Mouse (Mus musculus) midbrain, embryonic 15.5 days (tissue): Measurements from ENCODE around the gene Rbak. TPM values are rescaled to one million over a fixed set of nuclear protein-coding genes. Genes with fewer than 3 reads are reported as not detected.
"Not testable (repeated sequence)": the region's sequence is repeated elsewhere in the genome, so short reads cannot be mapped to it uniquely, and the experiment has no call there.

Source experiments
- ATAC-seq: fragments of 200-750 bp; cut with Nextera tagmentation; replicated peaks from 2 replicates; pipeline ENCODE4 v1.8.0; 2017; ENCODE audit warnings: moderate TSS enrichment
- H3K27ac ChIP-seq: fragments of 300-500 bp; sonication (generic); 2 replicates; pipeline ENCODE4 v1.5.1; 2015; ENCODE audit warnings: mild to moderate bottlenecking, inconsistent platforms
- H3K27me3 ChIP-seq: fragments of 300-500 bp; sonication (generic); replicated peaks from 2 replicates; pipeline ENCODE4 v1.6.1; 2015; ENCODE audit warnings: inconsistent platforms
- H3K36me3 ChIP-seq: fragments of 300-500 bp; sonication (generic); replicated peaks from 2 replicates; pipeline ENCODE4 v1.6.1; 2015; ENCODE audit warnings: inconsistent platforms
- H3K4me1 ChIP-seq: fragments of 300-500 bp; sonication (generic); 2 replicates; pipeline ENCODE4 v1.6.1; 2015; ENCODE audit warnings: inconsistent platforms
- H3K4me2 ChIP-seq: fragments of 300-500 bp; sonication (generic); 2 replicates; pipeline ENCODE4 v1.6.1; 2015; ENCODE audit warnings: inconsistent platforms, mild to moderate bottlenecking, moderate library complexity
- H3K4me3 ChIP-seq: fragments of 300-500 bp; sonication (generic); 2 replicates; pipeline ENCODE4 v1.5.1; 2015; ENCODE audit warnings: mild to moderate bottlenecking, inconsistent platforms
- H3K9ac ChIP-seq: fragments of 300-500 bp; sonication (generic); 2 replicates; pipeline ENCODE4 v1.6.1; 2015; ENCODE audit warnings: mild to moderate bottlenecking, inconsistent platforms
- H3K9me3 ChIP-seq: fragments of 300-500 bp; sonication (generic); 2 replicates; pipeline ENCODE4 v1.6.1; 2016; ENCODE audit warnings: inconsistent platforms
- WGBS: fragments of 180-500 bp; shearing (Covaris S2); methylation state at CpG from one replicate; pipeline ENCODE4 v1.1.7; 2015; ENCODE audit warnings: mixed read lengths; 5-methylcytosine and 5-hydroxymethylcytosine counted together
- polyA plus RNA-seq: library from polyadenylated mRNA; unstranded; fragments of >200 nt; fragmentation: Nextera tagmentation; extraction: Ambion mirVana; gene quantifications from 2 replicates; pipeline ENCODE4 v1.2.1, GENCODE M21; 2015

The Rbak gene
- 14.9 and 16.1 TPM in 2 replicates for polyA plus RNA-seq

GRCm38 (mm10) chr5:143180255-143181076 is at the start of gene Rbak, which contains the start of gene Spdye4b:
TSS of gene Rbak (minus strand) at chr5:143180775.
TSS of gene Spdye4b (plus strand) at chr5:143181017.
- H3K4me2 ChIP-seq: peak within 1 kb of the TSS; percentile 78
- peak within 1 kb of the TSS; percentile 87 for H3K27ac ChIP-seq
- WGBS: under 1% methylated on average over 58 of the region's 58 CpGs
- no peaks in the 10 kb centered on the region for H3K27me3 ChIP-seq
- peak within 1 kb of the TSS; percentile 94 for H3K9ac ChIP-seq
- peaks cover 14% of the 10 kb centered on the region for H3K4me1 ChIP-seq
- peak within 1 kb of the TSS; percentile 78 for H3K4me3 ChIP-seq
- ATAC-seq: peak; percentile 98
- H3K36me3 ChIP-seq: peaks cover 27% of the 10 kb centered on the region
- H3K9me3 ChIP-seq: no peaks in the 10 kb centered on the region

- Histone ChIP-seq H3K4me3 (no peak within 1 kb of the TSS), H3K27me3 (no peaks in the 10 kb centered on the region), H3K9ac (no peak within 1 kb of the TSS), H3K36me3 (no peaks in the 10 kb centered on the region), H3K4me2 (no peak within 1 kb of the TSS), H3K27ac (no peak within 1 kb of the TSS), H3K4me1 (no peaks in the 10 kb centered on the region), H3K9me3 (no peaks in the 10 kb centered on the region)
- 88% methylated on average over 3 of the region's 3 CpGs for WGBS
- ATAC-seq: no peak
These were observed 46.2 kb upstream of the Rbak start, which contains the start of gene Spdye4a for GRCm38 (mm10) chr5:143226790-143227189. TSS of gene Spdye4a (minus strand) at chr5:143226890.

DNA sequence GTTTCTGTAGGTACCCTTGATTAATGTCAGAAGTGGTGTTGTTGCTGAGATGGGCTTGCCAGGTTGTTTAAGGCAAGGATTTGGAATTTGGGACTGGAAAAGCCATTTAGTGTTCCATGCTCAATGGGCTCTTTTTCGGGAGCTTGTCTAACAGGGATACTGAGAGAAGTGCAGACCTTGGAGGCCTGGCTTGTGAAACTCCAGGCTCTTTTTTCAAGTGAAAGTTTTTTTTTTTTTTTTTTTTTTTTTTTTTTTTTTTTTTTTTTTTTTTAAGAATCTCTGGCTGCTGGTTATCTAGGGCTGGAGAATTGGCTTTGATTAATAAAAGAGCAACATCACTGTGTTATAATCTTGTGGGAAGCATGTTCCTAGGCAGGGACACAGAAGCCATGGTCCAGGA is 41.7 kb upstream of the Rbak start:
- H3K4me3 ChIP-seq: no peak overlapping the region
- no peaks in the 10 kb centered on the region for H3K27me3 ChIP-seq
- H3K9me3 ChIP-seq: no peaks in the 10 kb centered on the region
- no peak for ATAC-seq
- no peak overlapping the region for H3K9ac ChIP-seq
- no peak overlapping the region for H3K4me2 ChIP-seq
- H3K27ac ChIP-seq: no peak overlapping the region
- no peaks in the 10 kb centered on the region for H3K36me3 ChIP-seq
- WGBS: 90% methylated on average over 1 of the region's 1 CpGs
- H3K4me1 ChIP-seq: no peaks in the 10 kb centered on the region

DNA sequence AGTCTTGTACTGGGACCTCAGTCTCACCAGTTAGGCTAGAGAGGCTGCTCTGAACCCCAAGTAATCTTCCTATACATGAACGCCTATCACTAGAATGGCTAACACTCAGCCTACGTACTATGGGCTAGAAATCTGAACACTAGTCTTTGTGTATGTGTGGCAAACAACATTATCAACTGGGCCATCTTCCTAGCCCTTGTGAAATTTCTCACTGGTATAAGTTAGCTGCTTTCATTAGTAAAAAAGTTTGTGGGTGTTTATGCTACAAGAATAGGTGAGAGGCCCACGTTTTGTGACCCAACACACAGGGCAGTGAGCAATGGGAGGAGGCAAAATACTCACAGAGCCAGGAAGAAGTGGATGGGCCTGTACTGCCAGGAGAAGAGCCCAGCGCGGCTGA is 40.4 kb upstream of the Rbak start:
- H3K4me2 ChIP-seq: no peak overlapping the region
- WGBS: 68% methylated on average over 5 of the region's 5 CpGs
- H3K27me3 ChIP-seq: no peaks in the 10 kb centered on the region
- H3K27ac ChIP-seq: no peak overlapping the region
- no peaks in the 10 kb centered on the region for H3K36me3 ChIP-seq
- H3K4me1 ChIP-seq: no peaks in the 10 kb centered on the region
- no peak overlapping the region for H3K9ac ChIP-seq
- H3K4me3 ChIP-seq: no peak overlapping the region
- H3K9me3 ChIP-seq: no peaks in the 10 kb centered on the region
- no peak for ATAC-seq

DNA sequence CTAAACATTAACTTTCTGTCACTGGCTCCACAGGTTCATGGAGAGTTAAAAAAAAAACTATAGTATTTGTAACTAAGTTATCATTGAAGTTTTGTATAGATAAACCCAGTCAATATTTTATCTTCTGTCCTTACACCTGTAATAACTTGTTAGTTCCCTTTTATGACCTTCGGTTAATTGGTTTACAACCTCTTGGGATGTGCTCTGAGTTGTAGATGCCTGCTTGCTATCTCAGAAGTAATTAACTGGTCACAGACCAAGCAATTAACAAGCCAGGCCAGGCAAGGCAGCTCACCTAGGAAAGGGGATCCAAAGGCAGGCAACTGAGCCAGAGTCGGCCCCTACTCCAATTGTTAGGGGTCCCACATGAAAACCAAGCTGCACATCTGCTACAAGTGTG is 33.3 kb upstream of the Rbak start:
- 86% methylated on average over 2 of the region's 2 CpGs for WGBS
- H3K4me1 ChIP-seq: no peaks in the 10 kb centered on the region
- no peak for ATAC-seq

GRCm38 (mm10) chr5:143205015-143205414 is 24.4 kb upstream of the Rbak start:
- ATAC-seq: no peak
- 71% methylated on average over 3 of the region's 3 CpGs for WGBS
- no peaks in the 10 kb centered on the region for H3K9me3 ChIP-seq
- H3K27ac ChIP-seq: no peak overlapping the region
- H3K27me3 ChIP-seq: no peaks in the 10 kb centered on the region
- H3K4me3 ChIP-seq: no peak overlapping the region
- no peak overlapping the region for H3K4me2 ChIP-seq
- H3K9ac ChIP-seq: no peak overlapping the region
- H3K4me1 ChIP-seq: no peaks in the 10 kb centered on the region
- H3K36me3 ChIP-seq: no peaks in the 10 kb centered on the region

More for the DNA sequence above, 33.3 kb upstream of the Rbak start:
- no peaks in the 10 kb centered on the region for H3K36me3 ChIP-seq
- H3K9me3 ChIP-seq: no peaks in the 10 kb centered on the region
- no peak overlapping the region for H3K9ac ChIP-seq
- H3K27me3 ChIP-seq: no peaks in the 10 kb centered on the region
- H3K4me2 ChIP-seq: no peak overlapping the region
- H3K27ac ChIP-seq: no peak overlapping the region
- H3K4me3 ChIP-seq: no peak overlapping the region

GRCm38 (mm10) chr5:143196506-143196905 is 15.9 kb upstream of the Rbak start:
- Histone ChIP-seq H3K9me3 (no peaks in the 10 kb centered on the region), H3K27ac (no peak overlapping the region), H3K4me3 (no peak overlapping the region), H3K36me3 (no peaks in the 10 kb centered on the region), H3K9ac (no peak overlapping the region), H3K4me2 (no peak overlapping the region), H3K27me3 (no peaks in the 10 kb centered on the region), H3K4me1 (no peaks in the 10 kb centered on the region)
- no peak for ATAC-seq
- 80% methylated on average over 4 of the region's 4 CpGs for WGBS

DNA sequence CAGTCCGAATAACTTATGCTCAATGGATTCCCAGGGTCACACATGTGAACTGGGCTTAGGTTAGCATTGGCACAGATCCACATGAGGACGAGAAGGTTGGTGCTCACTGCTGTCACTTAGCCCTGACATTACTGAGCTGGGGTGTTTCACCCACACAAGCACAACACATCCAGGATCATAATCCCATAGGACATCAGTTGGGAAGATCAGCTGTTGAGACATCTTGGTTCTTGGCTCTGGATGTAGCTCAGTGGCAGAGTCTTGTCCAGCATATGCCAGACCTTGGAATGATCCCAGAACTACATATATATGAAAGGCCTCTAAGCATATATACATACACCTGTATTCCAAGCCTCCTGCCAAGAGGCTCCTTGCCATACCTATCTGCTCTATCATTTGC is 14.6 kb upstream of the Rbak start:
- 77% methylated on average over 2 of the region's 2 CpGs for WGBS
- H3K9ac ChIP-seq: no peak overlapping the region
- no peak overlapping the region for H3K27ac ChIP-seq
- no peaks in the 10 kb centered on the region for H3K27me3 ChIP-seq
- ATAC-seq: no peak
- no peaks in the 10 kb centered on the region for H3K4me1 ChIP-seq
- no peaks in the 10 kb centered on the region for H3K9me3 ChIP-seq
- H3K36me3 ChIP-seq: no peaks in the 10 kb centered on the region
- no peak overlapping the region for H3K4me3 ChIP-seq
- H3K4me2 ChIP-seq: no peak overlapping the region

- H3K36me3 ChIP-seq, H3K9me3 ChIP-seq, H3K4me1 ChIP-seq, H3K4me2 ChIP-seq, H3K27ac ChIP-seq, H3K9ac ChIP-seq, ATAC-seq, H3K27me3 ChIP-seq, H3K4me3 ChIP-seq: not testable (repeated sequence)
- 72% methylated on average over 8 of the region's 8 CpGs for WGBS
These were observed 14.2 kb upstream of the Rbak start for GRCm38 (mm10) chr5:143194747-143195146.

- H3K4me3 ChIP-seq: no peak overlapping the region
- H3K4me1 ChIP-seq: no peaks in the 10 kb centered on the region
- H3K9me3 ChIP-seq: no peaks in the 10 kb centered on the region
- H3K9ac ChIP-seq: no peak overlapping the region
- no peak overlapping the region for H3K27ac ChIP-seq
- no peak for ATAC-seq
- WGBS: 93% methylated on average over 8 of the region's 8 CpGs
- no peak overlapping the region for H3K4me2 ChIP-seq
- H3K27me3 ChIP-seq: no peaks in the 10 kb centered on the region
- H3K36me3 ChIP-seq: no peaks in the 10 kb centered on the region
These were observed 12.2 kb upstream of the Rbak start for GRCm38 (mm10) chr5:143192806-143193205.

GRCm38 (mm10) chr5:143188014-143188413 is 7.4 kb upstream of the Rbak start:
- H3K4me1 ChIP-seq, H3K27me3 ChIP-seq, H3K9ac ChIP-seq, H3K36me3 ChIP-seq, H3K27ac ChIP-seq, ATAC-seq, H3K4me3 ChIP-seq, H3K9me3 ChIP-seq, H3K4me2 ChIP-seq: not testable (repeated sequence)
- WGBS: 100% methylated on average over 1 of the region's 1 CpGs

DNA sequence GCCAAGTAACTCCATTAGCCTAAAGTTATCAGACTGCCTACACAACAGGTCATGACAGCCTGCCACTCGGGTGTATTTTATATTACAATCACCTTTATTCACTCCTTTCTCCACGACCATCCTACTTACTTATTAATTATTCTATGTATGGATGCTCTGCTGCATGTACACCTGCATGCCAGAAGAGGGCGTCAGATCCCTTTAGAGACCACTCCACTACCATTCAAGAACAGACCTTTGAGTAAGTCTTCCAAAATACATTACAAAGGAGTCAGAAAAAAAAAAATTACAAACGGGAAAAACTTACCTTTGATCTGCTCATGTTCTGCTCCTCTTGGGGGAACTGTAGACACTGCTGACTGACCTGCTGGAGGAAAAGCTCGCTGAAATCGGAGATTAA is 1.4 kb downstream of the Rbak start:
- Histone ChIP-seq H3K4me1 (peaks cover 14% of the 10 kb centered on the region), H3K27ac (no peak overlapping the region), H3K4me2 (peak overlapping the region; percentile 78), H3K9me3 (no peaks in the 10 kb centered on the region), H3K4me3 (peak overlapping the region; percentile 78), H3K9ac (no peak overlapping the region), H3K27me3 (no peaks in the 10 kb centered on the region), H3K36me3 (peaks cover 39% of the 10 kb centered on the region)
- WGBS: 32% methylated on average over 6 of the region's 6 CpGs
- no peak for ATAC-seq
